Mouse (Mus musculus): ENCODE results near the gene Nr1h5. TPM values are rescaled to one million over a fixed set of nuclear protein-coding genes. Genes with fewer than 3 reads are reported as not detected.

The Nr1h5 gene
- not detected for total RNA-seq (2021)
- long read RNA-seq, experiment 1: 0 reads
- long read RNA-seq, experiment 2: 0 reads

DNA sequence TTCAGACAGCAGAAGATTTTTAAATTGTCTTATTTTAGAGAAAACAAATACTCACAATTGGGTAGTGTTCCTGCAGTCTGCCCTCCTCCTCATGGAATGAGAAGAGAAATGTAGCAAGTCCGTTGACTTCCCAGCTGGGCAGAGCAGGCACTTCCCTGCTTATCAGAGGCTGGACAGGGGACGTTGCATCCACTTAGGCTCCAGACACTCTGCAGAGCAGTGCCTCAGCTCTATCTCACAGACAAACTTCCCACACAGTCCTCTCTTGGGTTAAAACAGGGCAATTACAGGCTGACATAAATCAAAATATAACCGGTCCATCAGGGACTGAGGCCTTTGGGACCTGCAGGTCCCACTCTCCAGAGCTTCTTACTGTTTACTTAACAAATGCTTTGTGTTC lies at the start of gene Nr1h5:
Nr1h5 (minus strand) TSS at position 101 of the 400 bp plus-strand sequence.
- DNase-seq: no peak

DNA sequence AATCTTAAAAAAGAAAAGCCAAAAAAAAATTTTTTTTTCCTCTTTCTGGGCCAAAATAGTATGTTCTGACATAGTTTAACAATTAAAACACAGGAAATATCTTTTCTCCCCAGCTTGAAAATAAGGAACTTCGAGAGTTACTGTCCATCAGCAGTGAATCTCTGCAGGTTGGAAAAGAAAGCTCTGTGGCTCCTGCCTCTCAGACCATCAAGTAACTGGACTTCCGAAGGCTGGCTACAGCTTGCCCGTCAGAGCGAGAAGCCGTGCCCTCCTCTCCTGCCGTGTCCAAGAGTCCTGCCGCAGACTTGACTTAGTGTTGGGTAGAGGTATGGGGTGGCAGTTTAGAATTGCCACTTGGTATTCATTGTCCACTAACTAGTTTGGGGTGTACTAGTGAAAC lies 37.7 kb upstream of the Nr1h5 start:
- no peak for DNase-seq

DNA sequence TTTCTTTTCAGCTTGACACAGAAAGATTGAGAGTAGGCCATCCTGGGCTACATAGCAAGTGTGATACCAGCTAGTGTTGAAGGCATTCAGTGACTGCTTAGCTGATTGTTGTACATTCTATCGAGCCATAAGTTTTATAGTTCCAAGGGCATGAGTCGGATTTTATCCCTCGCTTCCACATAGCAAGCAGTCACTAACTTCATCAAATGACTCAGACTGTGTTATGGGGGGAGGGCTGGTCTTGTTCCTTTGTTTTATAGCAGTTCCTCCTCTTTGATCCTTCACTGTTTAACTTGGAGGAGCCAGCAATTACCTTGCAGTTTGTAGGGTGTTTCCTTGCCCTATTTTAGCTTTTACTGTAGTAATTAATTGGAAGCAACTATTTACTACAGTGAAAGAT lies 33.7 kb upstream of the Nr1h5 start:
- no peak for DNase-seq

DNA sequence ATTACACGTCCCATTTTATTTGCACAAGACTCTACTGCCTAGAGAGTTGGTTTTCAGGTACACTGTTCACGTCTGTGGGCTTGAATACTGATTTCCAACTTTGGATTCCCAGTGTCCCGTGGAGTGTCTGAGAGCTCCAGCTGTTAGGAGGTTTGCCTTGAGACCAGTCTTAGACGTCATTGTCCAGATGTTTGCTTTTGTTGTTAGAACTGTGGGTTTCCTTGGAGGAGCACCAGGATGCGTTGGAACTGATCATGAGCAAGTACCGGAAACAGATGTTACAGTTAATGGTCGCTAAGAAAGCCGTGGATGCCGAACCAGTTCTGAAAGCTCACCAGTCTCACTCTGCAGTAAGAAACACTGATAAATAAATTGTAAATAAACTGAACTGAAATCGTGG lies 33.1 kb upstream of the Nr1h5 start:
- no peak for DNase-seq

DNA sequence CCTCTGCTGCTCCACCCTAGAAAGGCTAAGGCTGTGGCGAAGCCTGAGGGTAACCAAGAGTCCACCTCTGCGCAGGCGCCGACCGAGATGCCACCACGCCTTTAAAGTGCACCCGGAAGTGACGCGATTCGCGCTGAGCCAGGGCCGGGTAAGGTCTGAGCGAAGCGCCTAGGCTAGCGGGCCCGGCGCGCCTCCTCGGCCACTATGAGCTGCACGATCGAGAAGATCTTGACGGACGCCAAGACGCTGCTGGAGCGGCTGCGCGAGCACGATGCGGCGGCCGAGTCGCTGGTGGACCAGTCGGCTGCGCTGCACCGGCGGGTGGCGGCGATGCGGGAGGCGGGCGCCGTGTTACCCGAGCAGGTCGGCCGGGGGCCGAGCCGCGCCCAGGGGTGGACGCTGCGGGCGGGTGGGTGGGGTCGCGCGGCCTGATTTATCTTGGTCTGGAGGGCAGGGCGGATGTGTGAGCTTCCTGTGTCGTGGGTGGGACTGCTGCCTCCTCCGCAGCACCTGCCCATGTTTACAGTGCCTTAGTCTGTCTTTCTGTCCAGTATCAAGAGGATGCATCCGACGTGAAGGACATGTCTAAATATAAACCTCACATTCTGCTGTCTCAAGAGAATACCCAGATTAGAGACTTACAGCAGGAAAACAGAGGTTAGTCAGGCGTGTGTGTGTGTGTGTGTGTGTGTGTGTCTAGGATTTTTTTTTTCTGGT lies 31.8 kb upstream of the Nr1h5 start, which contains the start of gene Sike1:
Sike1 (plus strand) TSS at position 104 of the 717 bp plus-strand sequence.
- peak; percentile 92 for DNase-seq

DNA sequence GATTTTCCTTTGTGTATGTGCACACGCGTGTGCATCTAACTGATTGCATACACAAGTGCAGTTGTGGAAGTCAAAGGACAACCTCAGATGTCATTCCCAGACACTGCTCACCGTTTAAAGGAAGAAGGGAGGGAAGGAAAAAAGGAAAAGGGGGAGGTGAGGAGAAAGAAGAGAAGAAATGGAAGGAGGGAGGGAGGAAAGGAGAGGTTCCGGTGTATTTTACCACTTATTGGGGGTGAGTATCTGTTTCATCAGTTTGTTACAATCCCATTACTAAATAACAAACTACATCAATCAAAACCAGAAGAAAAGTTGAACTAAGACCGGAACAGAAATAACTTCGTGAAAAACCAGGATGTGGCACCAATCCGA lies 31.3 kb upstream of the Nr1h5 start:
- DNase-seq: no peak

DNA sequence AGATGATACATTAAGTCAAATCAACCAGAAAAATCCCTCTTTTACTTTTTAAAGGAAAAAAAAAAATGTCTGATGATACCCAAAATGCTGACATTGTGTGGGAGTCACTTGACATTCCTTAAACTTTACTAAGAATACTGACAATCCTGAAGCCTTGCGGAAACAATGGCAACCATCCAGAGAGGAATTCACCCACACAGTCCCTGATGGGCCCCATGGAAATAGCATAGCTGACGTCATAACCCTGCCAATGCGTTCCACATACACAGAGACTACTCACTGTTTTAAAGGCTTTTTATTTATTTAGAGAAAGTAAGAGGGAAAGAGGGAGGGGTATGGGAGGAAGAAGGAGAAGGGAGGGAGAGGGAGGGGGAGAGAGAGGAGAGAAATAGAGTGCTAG lies 29.0 kb upstream of the Nr1h5 start:
- no peak for DNase-seq

DNA sequence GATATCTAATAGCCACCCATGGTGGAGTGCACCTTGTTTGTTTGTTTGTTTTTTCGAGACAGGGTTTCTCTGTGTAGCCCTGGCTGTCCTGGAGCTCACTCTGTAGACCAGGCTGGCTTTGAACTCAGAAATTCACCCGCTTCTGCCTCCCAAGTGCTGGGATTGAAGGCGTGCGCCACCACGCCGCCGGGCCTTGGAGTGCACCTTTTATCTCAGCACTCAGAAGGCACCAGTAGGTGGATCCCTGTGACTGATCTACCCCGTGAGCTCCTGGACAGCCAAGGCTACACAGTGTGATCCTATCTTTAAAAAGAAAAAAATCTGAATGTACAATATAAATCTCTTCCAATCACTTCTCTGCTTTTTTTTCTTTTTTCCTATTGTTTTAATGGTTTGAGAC lies 27.1 kb upstream of the Nr1h5 start:
- DNase-seq: no peak

DNA sequence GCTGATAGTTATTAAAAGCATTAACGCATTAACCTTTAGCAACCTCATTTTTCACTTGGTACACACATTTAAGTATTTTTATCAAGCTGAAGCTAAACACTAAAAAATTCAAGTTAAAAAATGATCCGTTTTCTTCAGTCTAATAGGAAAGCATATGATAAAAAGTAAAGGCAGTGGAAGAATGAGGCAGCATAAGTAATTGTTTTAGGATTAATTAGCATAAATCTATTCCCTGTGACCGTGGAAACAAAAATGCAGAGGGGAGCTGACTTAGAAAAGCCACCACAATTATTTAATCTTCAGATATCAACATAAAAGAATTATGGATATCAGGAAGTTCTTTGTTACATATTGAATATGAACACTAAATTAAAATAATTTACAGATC lies 16.4 kb upstream of the Nr1h5 start:
- DNase-seq: no peak

DNA sequence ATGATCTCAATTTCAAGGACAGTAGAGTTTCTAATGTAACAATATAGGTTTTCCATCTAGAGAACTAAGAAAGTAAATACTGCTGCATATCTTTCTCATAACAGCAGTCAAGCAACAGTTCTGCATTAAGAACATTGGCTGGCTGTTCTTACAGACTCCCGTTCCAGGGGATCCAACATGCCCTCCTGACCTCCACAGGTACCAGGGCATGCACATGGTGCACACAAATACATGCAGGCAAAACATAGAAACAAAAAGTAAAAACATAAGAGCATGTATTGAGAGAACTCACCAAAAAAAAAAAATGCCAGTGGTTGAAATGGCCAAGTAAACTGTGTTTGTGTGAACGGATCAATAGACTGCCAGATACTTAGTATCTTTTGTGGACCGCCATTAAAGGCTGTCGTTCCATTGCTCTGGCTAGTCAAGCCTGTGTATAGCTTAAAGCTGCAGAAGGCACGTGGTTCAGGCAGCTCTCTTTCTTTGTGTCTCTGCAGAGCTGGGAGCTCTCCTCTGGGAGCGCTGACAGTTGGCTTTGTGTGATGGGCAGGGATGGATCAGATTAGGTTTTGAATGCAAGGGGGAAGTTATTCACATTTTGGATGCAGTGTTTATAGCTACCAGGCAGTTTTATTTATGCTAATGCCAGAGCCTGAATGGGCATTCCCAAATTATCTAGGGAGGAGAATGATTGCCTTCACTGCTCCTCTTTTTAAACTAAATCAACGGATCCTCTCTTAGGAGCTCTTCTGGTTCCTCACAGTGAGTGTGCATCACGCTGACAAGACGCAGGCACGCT lies 15.8 kb upstream of the Nr1h5 start:
- no peak for DNase-seq

DNA sequence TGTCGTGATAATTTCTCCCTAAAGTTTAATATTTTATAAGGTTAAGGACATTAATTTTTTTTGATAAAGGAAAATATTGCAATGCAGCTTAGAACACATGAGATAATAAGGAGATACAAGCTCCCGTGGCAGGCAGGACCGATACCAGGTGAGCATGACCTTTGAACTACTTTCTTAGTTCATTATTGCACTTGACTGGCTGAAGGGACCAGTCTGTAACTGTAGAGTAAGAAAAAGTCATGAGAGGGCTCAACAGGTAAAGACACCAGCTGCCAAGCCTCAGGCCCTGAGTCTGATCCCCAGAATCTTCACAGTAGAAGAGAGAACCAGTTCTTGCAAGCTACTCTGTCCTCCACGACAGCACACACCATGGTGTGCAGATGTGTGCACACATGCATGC lies 13.0 kb upstream of the Nr1h5 start:
- no peak for DNase-seq

DNA sequence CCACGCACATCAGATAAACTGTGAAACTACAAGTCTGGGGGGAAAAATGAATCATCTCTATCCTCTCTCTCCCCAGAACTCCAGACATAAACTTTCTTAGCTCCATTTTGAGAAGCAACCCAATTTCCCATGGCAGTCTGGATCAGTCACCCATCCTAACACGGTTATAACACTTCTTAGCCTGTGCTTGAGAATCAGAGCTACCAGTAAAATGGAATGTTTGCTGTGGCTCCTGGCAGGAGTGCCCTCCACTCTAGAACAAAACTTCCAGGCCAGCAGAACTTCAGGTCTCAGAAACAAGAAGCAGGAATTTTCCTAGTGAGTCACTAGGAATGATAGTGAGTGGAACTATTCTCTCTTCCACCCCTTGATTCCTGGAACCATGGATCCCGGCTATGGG lies 6.6 kb upstream of the Nr1h5 start:
- DNase-seq: no peak

DNA sequence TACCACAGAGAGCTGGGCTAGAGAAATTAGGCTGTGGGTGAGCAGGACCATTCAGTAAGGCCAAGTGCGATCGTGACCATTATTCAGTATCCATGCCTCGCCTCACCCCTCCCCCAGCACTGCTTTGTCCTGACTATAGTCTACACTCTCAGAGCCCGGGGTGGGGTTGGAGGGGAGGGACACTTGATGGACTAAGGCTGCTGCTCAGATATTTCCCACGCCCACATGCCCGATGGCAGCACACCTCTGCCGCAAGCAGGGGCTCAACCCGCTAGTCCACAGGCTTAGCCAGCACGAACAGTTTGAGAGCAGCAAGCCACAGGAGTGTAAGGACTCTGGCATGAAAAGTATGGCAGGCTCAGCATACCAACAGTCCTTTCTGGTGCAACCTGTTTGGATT lies 6.1 kb upstream of the Nr1h5 start:
- DNase-seq: no peak

DNA sequence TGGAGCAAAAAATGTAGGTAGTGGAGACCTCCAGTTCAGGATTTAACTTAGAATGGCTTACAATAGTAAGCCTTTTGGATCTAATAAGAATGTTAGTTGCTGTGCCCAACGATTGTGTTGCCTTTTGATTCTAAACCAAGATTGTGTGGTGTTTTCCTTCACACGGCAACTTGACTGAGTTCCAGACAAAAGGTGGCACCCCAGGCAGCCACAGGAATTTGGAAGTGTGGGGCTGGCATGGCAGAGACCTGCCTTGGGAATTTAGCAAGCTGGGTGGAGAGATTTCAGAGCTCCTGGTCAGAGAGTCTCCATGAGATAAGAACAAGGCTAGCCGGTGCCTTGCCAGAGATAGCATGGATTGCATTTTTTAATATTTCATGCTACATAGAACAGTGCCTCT lies 8.3 kb downstream of the Nr1h5 start:
- DNase-seq: no peak

DNA sequence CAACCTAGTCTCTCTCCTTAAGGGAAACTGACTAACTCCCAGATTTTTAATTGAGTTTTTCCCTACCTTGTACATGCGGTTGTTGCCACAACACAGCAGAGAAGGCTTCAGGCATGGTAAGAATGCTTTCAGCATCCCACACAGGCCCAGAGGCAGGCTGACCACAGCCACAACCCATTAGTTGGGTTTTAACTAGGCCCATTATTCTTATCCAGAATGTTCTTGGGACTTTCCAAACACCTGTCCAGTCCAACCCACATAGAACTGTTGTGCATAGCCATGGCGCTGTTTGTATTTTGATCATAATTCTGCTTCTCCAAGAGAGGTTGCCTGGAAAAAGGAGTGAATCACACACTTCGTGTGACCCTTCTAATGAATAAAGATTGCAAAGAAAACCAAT lies 8.8 kb downstream of the Nr1h5 start:
- no peak for DNase-seq

DNA sequence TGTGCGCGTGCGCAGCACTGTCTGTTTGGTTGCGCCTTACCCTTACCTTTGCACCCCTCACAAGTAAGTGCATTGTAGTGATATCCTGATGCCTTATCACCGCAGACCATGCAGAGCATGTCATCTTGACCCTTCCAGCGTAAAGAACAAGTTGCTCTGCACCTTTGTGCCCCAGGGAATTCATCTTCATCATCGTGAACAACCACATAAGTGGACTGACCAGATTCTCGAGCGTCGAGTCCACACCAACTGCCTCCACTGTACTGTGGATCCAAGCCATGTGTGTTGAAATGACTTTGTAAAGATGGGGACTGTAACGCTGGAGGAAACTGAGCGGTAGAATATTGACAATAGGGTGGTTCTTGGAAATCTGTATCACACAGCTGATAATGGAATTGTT lies 9.5 kb downstream of the Nr1h5 start:
- DNase-seq: no peak

DNA sequence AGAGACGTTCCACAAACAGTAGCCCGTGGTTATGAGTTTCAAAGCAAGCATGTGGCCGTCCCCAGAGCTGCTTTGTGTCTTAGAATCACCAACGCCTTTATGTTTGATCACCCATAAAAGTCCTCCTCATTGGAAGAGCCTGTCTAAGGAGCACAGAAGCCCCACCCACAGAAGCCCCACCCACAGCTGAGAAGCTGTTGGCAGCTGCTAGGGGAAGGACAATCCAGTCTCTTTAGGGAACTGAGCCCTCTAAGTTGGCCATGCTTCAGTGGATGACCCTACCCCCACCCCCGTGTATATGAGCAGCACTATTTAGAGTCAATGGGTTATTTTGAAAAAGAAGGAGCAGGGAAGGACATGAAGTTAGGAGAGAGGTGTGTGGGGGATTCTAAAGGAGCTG lies 17.1 kb downstream of the Nr1h5 start:
- DNase-seq: no peak

DNA sequence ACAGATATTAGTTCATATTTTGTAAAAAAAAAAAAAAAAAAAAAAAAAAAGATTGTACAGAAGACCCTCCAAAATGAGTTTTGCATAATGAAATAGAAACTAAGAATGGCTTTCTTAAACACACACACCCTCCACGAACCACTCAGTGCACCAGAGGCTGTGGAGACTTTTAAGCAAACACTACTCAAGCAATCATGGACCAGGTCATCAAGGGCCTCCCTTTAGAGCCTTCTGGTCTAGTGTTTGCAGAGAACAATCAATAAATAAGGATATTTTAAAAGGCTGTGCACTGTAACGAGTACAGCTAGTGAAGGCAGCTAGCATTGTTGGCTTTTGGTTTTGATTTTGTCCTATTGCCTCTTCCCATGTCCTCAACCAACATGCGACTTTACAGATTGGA lies 17.6 kb downstream of the Nr1h5 start:
- DNase-seq: no peak

DNA sequence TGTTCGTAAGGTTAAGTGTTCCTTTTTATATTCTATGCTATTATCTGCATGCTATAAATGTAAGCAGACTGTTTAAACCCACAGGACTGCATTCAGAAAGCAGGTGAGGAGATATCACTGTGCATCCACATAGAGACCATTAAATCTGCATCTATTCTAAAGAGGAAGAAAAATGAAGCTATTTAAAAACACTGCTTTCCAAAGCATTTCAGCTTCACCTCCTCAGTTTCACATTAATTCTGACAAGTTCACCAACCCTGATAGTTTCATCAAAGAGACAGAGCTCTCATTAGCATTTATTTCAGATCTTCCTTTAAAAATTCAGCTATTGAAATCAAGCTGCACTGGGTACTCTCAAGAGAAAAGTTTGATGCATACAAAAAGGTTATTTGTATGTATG lies 25.8 kb downstream of the Nr1h5 start:
- no peak for DNase-seq

DNA sequence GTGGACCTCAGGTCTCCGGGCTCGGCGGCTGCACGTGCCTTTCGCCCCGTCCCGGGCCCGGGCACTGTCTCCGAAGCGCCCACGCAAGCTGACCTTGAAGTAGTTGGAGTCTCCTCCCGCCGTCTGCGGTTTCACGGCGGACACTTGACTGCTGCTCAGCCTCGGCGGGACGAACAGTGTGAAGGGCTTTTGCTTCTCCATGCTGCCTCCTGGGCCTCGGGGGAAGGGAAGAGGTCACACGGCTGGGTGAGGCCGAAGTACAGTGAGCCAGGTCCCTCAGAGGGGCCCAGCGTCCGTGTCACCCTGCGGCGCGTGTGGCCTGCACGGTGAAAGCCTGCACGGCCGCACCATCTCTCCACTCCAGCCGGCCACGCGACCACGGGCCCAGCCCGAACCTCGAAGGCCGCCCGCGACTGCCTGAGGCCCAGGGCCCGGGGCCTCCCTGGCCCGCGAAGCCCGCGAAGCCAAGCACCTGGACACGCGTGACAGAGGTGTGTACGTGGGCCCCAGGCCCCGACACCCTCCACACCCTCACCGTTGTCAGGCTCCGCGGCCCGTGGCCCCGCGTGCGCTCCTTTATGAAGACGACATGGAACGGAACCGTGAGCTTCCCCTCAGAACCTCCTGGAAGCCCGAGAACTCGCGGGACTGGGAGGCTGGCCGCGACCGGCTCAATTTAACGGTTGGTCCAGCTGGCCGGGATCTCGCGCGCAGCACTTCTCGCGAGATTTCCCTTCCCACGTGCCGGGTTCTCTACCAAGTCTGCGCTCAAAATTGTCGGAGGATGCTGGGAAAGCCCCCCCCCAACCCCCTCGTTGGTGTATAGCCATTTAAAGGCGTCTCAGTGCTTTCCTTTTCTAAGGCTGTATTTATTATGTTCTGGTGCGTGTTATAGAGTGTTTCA lies 28.2 kb downstream of the Nr1h5 start, which contains the start of gene Sycp1:
Sycp1 (minus strand) TSS at position 650 of the 904 bp plus-strand sequence.
- no peak for DNase-seq

DNA sequence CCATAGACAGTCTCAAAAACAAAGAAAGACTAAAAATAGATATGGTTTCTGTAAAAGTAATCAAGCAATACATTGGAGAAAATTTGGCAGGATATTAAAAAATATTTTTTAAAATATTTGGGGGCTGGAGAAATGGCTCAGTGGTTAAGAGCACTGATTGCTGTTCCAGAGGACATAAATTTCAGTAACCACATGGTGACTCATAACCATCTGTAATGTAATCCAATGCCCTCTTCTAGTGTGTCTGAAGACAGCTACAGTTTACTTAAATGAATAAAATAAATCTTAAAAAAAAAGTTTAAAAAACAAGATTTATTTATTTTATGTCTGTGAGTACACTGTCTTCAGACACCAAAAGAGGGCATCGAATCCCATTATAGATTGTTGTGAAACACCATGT lies 64.8 kb downstream of the Nr1h5 start:
- DNase-seq: no peak

All from gastrocnemius, postnatal 25 days (tissue).